Mouse (Mus musculus) heart, embryonic 15.5 days (tissue): ENCODE results near the gene Slc6a9. TPM values are rescaled to one million over a fixed set of nuclear protein-coding genes. Genes with fewer than 3 reads are reported as not detected.

Experiments
- ATAC-seq: fragments of 200-750 bp; cut with Nextera tagmentation; replicated peaks from 2 replicates; pipeline ENCODE4 v1.8.0; 2017; ENCODE audit warnings: low read depth, moderate TSS enrichment; ENCODE audit not compliant: insufficient number of reproducible peaks, insufficient read depth, low FRiP score
- H3K27ac ChIP-seq: fragments of 300-500 bp; sonication (generic); 2 replicates; pipeline ENCODE4 v1.5.1; 2015; ENCODE audit warnings: mild to moderate bottlenecking, inconsistent platforms
- H3K27me3 ChIP-seq: fragments of 300-500 bp; sonication (generic); 2 replicates; pipeline ENCODE4 v1.6.1; 2015; ENCODE audit warnings: inconsistent platforms
- H3K36me3 ChIP-seq: fragments of 300-500 bp; sonication (generic); 2 replicates; pipeline ENCODE4 v1.6.1; 2015; ENCODE audit warnings: mild to moderate bottlenecking, inconsistent platforms
- H3K4me1 ChIP-seq: fragments of 300-500 bp; sonication (generic); replicated peaks from 2 replicates; pipeline ENCODE4 v1.6.1; 2015; ENCODE audit warnings: inconsistent platforms
- H3K4me2 ChIP-seq: fragments of 300-500 bp; sonication (generic); 2 replicates; pipeline ENCODE4 v1.6.1; 2015; ENCODE audit warnings: inconsistent platforms, mild to moderate bottlenecking, moderate library complexity
- H3K4me3 ChIP-seq: fragments of 300-500 bp; sonication (generic); 2 replicates; pipeline ENCODE4 v1.5.1; 2015; ENCODE audit warnings: mild to moderate bottlenecking, inconsistent platforms
- H3K9ac ChIP-seq: fragments of 300-500 bp; sonication (generic); 2 replicates; pipeline ENCODE4 v1.6.1; 2015; ENCODE audit warnings: mild to moderate bottlenecking, inconsistent platforms
- H3K9me3 ChIP-seq: fragments of 300-500 bp; sonication (generic); replicated peaks from 2 replicates; pipeline ENCODE4 v1.6.1; 2016; ENCODE audit warnings: inconsistent platforms
- WGBS: fragments of 180-500 bp; shearing (Covaris S2); methylation state at CpG from one replicate; pipeline ENCODE4 v1.1.7; 2015; ENCODE audit warnings: mixed read lengths; 5-methylcytosine and 5-hydroxymethylcytosine counted together
- polyA plus RNA-seq: library from polyadenylated mRNA; unstranded; fragments of >200 nt; fragmentation: Nextera tagmentation; extraction: Ambion mirVana; gene quantifications from 2 replicates; pipeline ENCODE4 v1.2.1, GENCODE M21; 2015

The Slc6a9 gene
- 5.4 and 5.9 TPM in 2 replicates for polyA plus RNA-seq

GRCm38 (mm10) chr4:117834457-117834844 lies at the start of gene Slc6a9:
Gene Slc6a9, plus strand, starts transcription at chr4:117834506.
- Histone ChIP-seq H3K4me1 (peaks cover 37% of the 10 kb centered on the region), H3K4me3 (peak within 1 kb of the TSS; percentile 76), H3K9me3 (no peaks in the 10 kb centered on the region), H3K27me3 (no peaks in the 10 kb centered on the region), H3K36me3 (no peaks in the 10 kb centered on the region), H3K27ac (peak within 1 kb of the TSS; percentile 84), H3K4me2 (peak within 1 kb of the TSS; percentile 98), H3K9ac (peak within 1 kb of the TSS; percentile 74)
- no peak for ATAC-seq
- WGBS = 28% methylated on average over 3 of the region's 3 CpGs

DNA sequence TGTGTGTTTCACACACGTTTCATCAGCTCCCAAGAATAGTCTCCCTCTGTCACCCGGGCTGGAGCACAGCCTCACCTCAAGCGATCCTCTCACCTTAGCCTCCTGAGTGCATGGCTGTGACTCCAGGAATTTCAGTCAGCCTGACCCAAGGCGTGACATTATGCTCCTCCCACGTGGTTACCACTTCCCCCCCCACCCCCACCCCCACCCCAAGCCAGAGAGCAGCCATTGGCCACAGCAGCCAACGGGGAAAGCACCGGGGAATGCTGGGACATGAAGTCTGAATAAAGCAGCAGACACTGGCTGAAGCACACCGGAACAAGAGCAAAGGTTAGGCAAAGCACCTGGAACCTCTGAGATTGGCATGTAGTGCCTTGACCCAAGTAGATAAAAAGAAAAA lies 47.3 kb upstream of the Slc6a9 start:
- no peaks in the 10 kb centered on the region for H3K27me3 ChIP-seq
- no peaks in the 10 kb centered on the region for H3K4me1 ChIP-seq
- ATAC-seq = no peak
- H3K9ac ChIP-seq = no peak overlapping the region
- 25% methylated on average over 8 of the region's 8 CpGs for WGBS
- H3K4me2 ChIP-seq = peak overlapping the region; percentile 47
- H3K27ac ChIP-seq = no peak overlapping the region
- no peaks in the 10 kb centered on the region for H3K36me3 ChIP-seq
- H3K9me3 ChIP-seq = no peaks in the 10 kb centered on the region
- peak overlapping the region; percentile 27 for H3K4me3 ChIP-seq

GRCm38 (mm10) chr4:117788308-117788707 lies 46.0 kb upstream of the Slc6a9 start:
- 64% methylated on average over 10 of the region's 10 CpGs for WGBS
- H3K9ac ChIP-seq = no peak overlapping the region
- no peak overlapping the region for H3K4me2 ChIP-seq
- no peaks in the 10 kb centered on the region for H3K27me3 ChIP-seq
- H3K4me3 ChIP-seq = no peak overlapping the region
- H3K9me3 ChIP-seq = no peaks in the 10 kb centered on the region
- no peak overlapping the region for H3K27ac ChIP-seq
- ATAC-seq = no peak
- H3K36me3 ChIP-seq = no peaks in the 10 kb centered on the region
- H3K4me1 ChIP-seq = no peaks in the 10 kb centered on the region

DNA sequence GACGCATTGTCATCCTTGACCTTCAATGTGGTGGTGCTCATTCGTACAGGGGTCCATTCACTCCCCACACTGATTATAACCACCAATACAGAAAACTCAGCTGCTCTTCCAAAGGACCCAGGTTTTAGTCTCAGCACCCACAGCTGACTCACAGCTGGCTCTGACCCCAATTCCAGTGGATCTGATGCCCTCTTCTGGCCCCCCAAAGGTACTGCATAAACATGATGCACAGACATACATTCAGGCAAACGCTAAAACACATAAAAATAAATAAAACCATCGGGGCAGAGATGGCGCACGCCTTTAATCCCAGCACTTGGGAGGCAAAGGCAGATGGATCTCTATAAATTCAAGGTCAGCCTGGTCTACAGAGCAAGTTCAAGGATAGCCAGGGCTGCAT lies 34.4 kb upstream of the Slc6a9 start:
- H3K4me3 ChIP-seq = no peak overlapping the region
- H3K36me3 ChIP-seq = no peaks in the 10 kb centered on the region
- H3K9me3 ChIP-seq = no peaks in the 10 kb centered on the region
- no peak overlapping the region for H3K9ac ChIP-seq
- no peak overlapping the region for H3K27ac ChIP-seq
- H3K4me2 ChIP-seq = no peak overlapping the region
- no peak for ATAC-seq
- no peaks in the 10 kb centered on the region for H3K4me1 ChIP-seq
- WGBS = 78% methylated on average over 6 of the region's 6 CpGs
- no peaks in the 10 kb centered on the region for H3K27me3 ChIP-seq

- no peak for ATAC-seq
- Histone ChIP-seq H3K36me3 (no peaks in the 10 kb centered on the region), H3K4me3 (no peak overlapping the region), H3K9me3 (no peaks in the 10 kb centered on the region), H3K9ac (no peak overlapping the region), H3K27ac (no peak overlapping the region), H3K4me2 (no peak overlapping the region), H3K4me1 (no peaks in the 10 kb centered on the region), H3K27me3 (no peaks in the 10 kb centered on the region)
- WGBS = 34% methylated on average over 5 of the region's 5 CpGs
Observed at GRCm38 (mm10) chr4:117806992-117807391, 27.3 kb upstream of the Slc6a9 start.

- no peak overlapping the region for H3K4me2 ChIP-seq
- H3K27me3 ChIP-seq = no peaks in the 10 kb centered on the region
- H3K4me3 ChIP-seq = no peak overlapping the region
- no peak overlapping the region for H3K9ac ChIP-seq
- H3K4me1 ChIP-seq = 0 out of 2 replicates have a peak, but pooled peaks cover 3% of the 10 kb centered on the region
- no peak overlapping the region for H3K27ac ChIP-seq
- H3K36me3 ChIP-seq = no peaks in the 10 kb centered on the region
- 37% methylated on average over 2 of the region's 2 CpGs for WGBS
- no peak for ATAC-seq
- H3K9me3 ChIP-seq = no peaks in the 10 kb centered on the region
Observed at GRCm38 (mm10) chr4:117810933-117811332, 23.4 kb upstream of the Slc6a9 start.

DNA sequence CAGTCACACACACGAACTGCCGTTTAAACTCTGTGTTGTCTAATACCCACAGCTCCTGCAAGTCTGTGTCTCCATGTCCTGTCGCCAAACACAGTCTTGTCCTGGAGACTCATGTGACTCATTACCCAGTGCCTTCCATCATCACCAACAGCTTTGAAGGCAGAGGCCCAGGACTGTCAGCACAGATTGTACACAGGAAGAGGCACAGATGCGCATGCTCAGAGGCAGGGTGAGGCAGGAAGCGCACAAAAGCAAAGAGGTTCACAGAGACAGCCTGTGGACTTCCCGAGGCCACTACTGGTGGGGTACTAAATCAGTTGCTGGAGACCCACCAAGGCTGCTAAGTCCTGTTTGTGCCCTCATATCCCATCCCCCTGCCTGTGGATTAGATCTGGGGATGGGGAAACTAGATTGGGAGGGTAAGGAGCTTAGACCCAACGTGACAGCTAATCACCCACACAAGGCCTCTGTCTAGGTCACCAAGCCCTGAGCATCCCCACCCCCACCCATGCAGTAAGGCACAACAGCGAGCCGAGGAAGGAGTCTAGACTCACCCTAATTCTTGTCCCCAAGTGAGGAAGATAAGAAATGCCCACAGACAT lies 20.6 kb upstream of the Slc6a9 start:
- H3K9me3 ChIP-seq = no peaks in the 10 kb centered on the region
- H3K4me1 ChIP-seq = 0 out of 2 replicates have a peak, but pooled peaks cover 3% of the 10 kb centered on the region
- no peak; the same call in 1 of the 2 replicates for ATAC-seq
- WGBS = 43% methylated on average over 9 of the region's 9 CpGs
- H3K36me3 ChIP-seq = no peaks in the 10 kb centered on the region
- H3K4me3 ChIP-seq = no peak overlapping the region
- no peaks in the 10 kb centered on the region for H3K27me3 ChIP-seq
- H3K4me2 ChIP-seq = no peak overlapping the region
- no peak overlapping the region for H3K9ac ChIP-seq
- H3K27ac ChIP-seq = no peak overlapping the region

DNA sequence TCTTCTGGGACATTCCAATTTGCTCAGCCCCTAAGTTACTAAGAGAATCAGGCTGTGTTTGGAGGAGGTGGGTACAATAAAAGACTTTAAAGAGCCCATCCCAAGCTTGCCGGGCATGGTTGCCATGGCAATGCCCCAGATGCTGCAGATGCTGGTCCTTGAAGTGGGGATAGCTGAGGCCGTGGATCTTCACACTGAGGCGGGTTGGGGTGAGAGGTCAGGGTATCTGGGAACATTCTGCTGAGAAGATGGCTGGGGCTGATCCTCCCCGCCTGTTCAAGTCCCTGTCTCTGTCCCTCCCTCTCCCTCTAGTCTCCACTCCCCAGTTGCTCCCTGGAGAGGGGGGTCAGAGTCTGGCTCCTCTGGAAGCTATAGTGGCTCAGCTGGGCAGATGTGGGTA lies 20.0 kb upstream of the Slc6a9 start:
- Histone ChIP-seq H3K4me3 (no peak overlapping the region), H3K36me3 (no peaks in the 10 kb centered on the region), H3K9ac (no peak overlapping the region), H3K9me3 (no peaks in the 10 kb centered on the region), H3K4me2 (no peak overlapping the region), H3K4me1 (0 out of 2 replicates have a peak, but pooled peaks cover 3% of the 10 kb centered on the region), H3K27ac (no peak overlapping the region), H3K27me3 (no peaks in the 10 kb centered on the region)
- ATAC-seq = no peak
- 65% methylated on average over 4 of the region's 4 CpGs for WGBS

DNA sequence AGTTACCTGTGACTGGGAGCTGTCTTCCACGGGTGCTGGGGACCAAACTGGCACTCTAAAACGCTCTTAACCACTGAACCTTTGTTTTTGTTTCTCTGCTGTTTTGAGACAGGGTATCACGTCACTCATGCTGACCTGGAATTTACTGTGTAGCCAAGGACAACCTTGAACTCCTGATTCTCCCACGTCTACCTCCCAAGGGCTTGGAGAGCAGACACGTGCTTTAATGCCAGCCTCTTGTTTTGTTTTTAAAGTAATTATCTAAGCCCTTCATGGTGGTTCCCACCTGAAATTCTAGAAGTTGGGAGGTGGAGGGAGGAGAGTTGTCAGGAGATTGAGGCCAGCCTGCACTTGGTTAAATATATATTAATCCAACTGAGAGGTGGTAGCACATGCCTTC lies 17.5 kb upstream of the Slc6a9 start:
- H3K36me3 ChIP-seq = no peaks in the 10 kb centered on the region
- no peak overlapping the region for H3K4me3 ChIP-seq
- WGBS = 63% methylated on average over 5 of the region's 5 CpGs
- 0 out of 2 replicates have a peak, but pooled peaks cover 3% of the 10 kb centered on the region for H3K4me1 ChIP-seq
- no peak overlapping the region for H3K9ac ChIP-seq
- no peak overlapping the region for H3K27ac ChIP-seq
- H3K9me3 ChIP-seq = no peaks in the 10 kb centered on the region
- no peak overlapping the region for H3K4me2 ChIP-seq
- H3K27me3 ChIP-seq = no peaks in the 10 kb centered on the region
- no peak for ATAC-seq

DNA sequence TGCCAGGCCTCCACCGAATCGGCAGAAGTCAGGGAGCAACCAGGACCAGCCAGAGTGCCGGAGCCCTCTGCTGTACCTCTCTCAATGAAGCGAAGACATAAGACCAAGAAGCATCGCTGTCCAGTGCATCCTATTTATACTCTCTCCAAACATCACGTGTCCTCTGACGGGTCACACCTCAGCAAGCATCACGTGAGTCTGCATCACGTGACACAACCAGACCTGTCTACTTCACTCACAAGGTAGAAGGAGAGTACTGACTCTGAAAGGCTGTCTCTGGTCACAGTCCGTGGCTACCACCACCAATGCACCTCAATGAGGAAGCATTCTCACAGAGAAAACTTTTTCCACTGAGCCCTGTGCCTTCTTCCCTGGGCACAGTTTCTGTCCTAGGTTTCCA lies 16.3 kb upstream of the Slc6a9 start:
- 89% methylated on average over 10 of the region's 10 CpGs for WGBS
- H3K4me3 ChIP-seq = no peak overlapping the region
- 0 out of 2 replicates have a peak, but pooled peaks cover 3% of the 10 kb centered on the region for H3K4me1 ChIP-seq
- ATAC-seq = no peak
- H3K27me3 ChIP-seq = no peaks in the 10 kb centered on the region
- no peak overlapping the region for H3K4me2 ChIP-seq
- no peaks in the 10 kb centered on the region for H3K9me3 ChIP-seq
- no peaks in the 10 kb centered on the region for H3K36me3 ChIP-seq
- no peak overlapping the region for H3K9ac ChIP-seq
- H3K27ac ChIP-seq = no peak overlapping the region

DNA sequence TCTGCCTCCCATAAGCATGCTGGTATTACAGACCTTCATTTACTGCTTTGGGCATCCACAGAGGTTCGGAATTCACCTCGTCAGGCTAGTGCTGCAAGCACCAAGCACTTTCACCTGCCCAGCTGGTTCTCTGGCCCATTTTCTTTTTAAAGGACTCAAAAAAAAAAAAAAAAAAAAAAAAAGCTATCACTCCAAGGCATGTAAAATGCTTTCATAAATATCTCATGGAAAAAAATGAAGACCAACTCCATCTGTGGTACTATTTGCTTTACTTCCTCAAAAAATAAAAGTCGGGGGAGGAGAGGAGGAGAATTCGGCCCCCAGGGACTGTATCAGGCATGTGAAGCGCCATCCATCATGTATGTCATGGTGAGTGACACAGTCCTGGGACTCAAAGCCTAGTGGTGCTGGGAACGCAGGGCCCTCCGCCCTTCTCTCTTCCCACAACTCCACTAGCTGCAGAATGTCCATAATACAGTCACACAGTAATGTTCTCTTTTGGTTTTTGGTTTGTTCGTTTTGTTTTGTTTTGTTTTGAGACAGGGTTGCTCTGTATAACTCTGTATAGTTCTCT lies 5.6 kb upstream of the Slc6a9 start:
- Histone ChIP-seq H3K9ac (no peak overlapping the region), H3K4me3 (no peak overlapping the region), H3K4me1 (peaks cover 27% of the 10 kb centered on the region), H3K27me3 (no peaks in the 10 kb centered on the region), H3K9me3 (no peaks in the 10 kb centered on the region), H3K27ac (no peak overlapping the region), H3K4me2 (no peak overlapping the region), H3K36me3 (no peaks in the 10 kb centered on the region)
- no peak for ATAC-seq
- 55% methylated on average over 8 of the region's 8 CpGs for WGBS
